Mouse (Mus musculus): ENCODE results near the gene Pum3.

The Pum3 gene

GRCm38 (mm10) chr19:27429745-27430251, at the start of gene Pum3:
Gene Pum3 (minus strand): TSS chr19:27429825.
- peak; percentile 97 for DNase-seq (ENCODE audit: low spot score)

- no peak for DNase-seq (ENCODE audit: low spot score)
Observed at GRCm38 (mm10) chr19:27466691-27467090, 37.1 kb upstream of the Pum3 start.

- DNase-seq (ENCODE audit: low spot score) = no peak
Observed at GRCm38 (mm10) chr19:27462656-27463055, 33.0 kb upstream of the Pum3 start.

- no peak for DNase-seq (ENCODE audit: low spot score)
Observed at GRCm38 (mm10) chr19:27450458-27450857, 20.8 kb upstream of the Pum3 start.

- DNase-seq (ENCODE audit: low spot score) = no peak
Observed at GRCm38 (mm10) chr19:27447515-27447914, 17.9 kb upstream of the Pum3 start.

GRCm38 (mm10) chr19:27441106-27441505, 11.5 kb upstream of the Pum3 start:
- no peak for DNase-seq (ENCODE audit: low spot score)

- no peak for DNase-seq (ENCODE audit: low spot score)
Observed at GRCm38 (mm10) chr19:27437982-27438652, 8.5 kb upstream of the Pum3 start.

- no peak for DNase-seq (ENCODE audit: low spot score)
Observed at GRCm38 (mm10) chr19:27430406-27430805, 781 bp upstream of the Pum3 start.

- no peak for DNase-seq (ENCODE audit: low spot score)
Observed at GRCm38 (mm10) chr19:27429281-27429680, 344 bp downstream of the Pum3 start.

- no peak for DNase-seq (ENCODE audit: low spot score)
Observed at GRCm38 (mm10) chr19:27427865-27428264, 1.8 kb downstream of the Pum3 start.

GRCm38 (mm10) chr19:27426451-27426850, 3.2 kb downstream of the Pum3 start:
- no peak for DNase-seq (ENCODE audit: low spot score)

GRCm38 (mm10) chr19:27425656-27426055, 4.0 kb downstream of the Pum3 start:
- no peak for DNase-seq (ENCODE audit: low spot score)

GRCm38 (mm10) chr19:27417375-27417774, 12.2 kb downstream of the Pum3 start:
- DNase-seq (ENCODE audit: low spot score) = no peak

GRCm38 (mm10) chr19:27416569-27416968, 13.1 kb downstream of the Pum3 start:
- peak; percentile 19 for DNase-seq (ENCODE audit: low spot score)

GRCm38 (mm10) chr19:27411340-27411739, 18.3 kb downstream of the Pum3 start:
- DNase-seq (ENCODE audit: low spot score) = no peak

GRCm38 (mm10) chr19:27410751-27411150, 18.9 kb downstream of the Pum3 start:
- DNase-seq (ENCODE audit: low spot score) = no peak

- no peak for DNase-seq (ENCODE audit: low spot score)
Observed at GRCm38 (mm10) chr19:27409782-27410181, 19.8 kb downstream of the Pum3 start.

GRCm38 (mm10) chr19:27409196-27409595, 20.4 kb downstream of the Pum3 start:
- DNase-seq (ENCODE audit: low spot score) = no peak

GRCm38 (mm10) chr19:27397797-27398196, 31.8 kb downstream of the Pum3 start:
- no peak for DNase-seq (ENCODE audit: low spot score)

- no peak for DNase-seq (ENCODE audit: low spot score)
Observed at GRCm38 (mm10) chr19:27397223-27397622, 32.4 kb downstream of the Pum3 start.

GRCm38 (mm10) chr19:27396719-27397118, 32.9 kb downstream of the Pum3 start:
- DNase-seq (ENCODE audit: low spot score) = no peak

GRCm38 (mm10) chr19:27395936-27396335, 33.7 kb downstream of the Pum3 start:
- no peak for DNase-seq (ENCODE audit: low spot score)

- DNase-seq (ENCODE audit: low spot score) = no peak
Observed at GRCm38 (mm10) chr19:27395481-27395880, 34.1 kb downstream of the Pum3 start.

GRCm38 (mm10) chr19:27394341-27394990, 35.2 kb downstream of the Pum3 start:
- DNase-seq (ENCODE audit: low spot score) = no peak

All from ovary, adult 18-20 months (tissue).